Mouse (Mus musculus): ENCODE measurements at regions not wholly inside any gene's neighbourhood (a gene's known extent, or its start where the extent isn't known, plus 50 kb on each side); places are given as distances from the start of the nearest gene placed in this dataset.

GRCm38 (mm10) chr3:115816328-115817160 lies 71.1 kb upstream of the Dph5 start:
- DNase-seq (ENCODE audit: low read depth, low spot score), result no peak

- no peak for DNase-seq (ENCODE audit: low read depth, low spot score)
Measured at GRCm38 (mm10) chr3:115817771-115818170, 69.9 kb upstream of the Dph5 start.

- DNase-seq (ENCODE audit: low read depth, low spot score), result no peak
Measured at GRCm38 (mm10) chr3:115818734-115819133, 68.9 kb upstream of the Dph5 start.

- no peak for DNase-seq (ENCODE audit: low read depth, low spot score)
Measured at GRCm38 (mm10) chr3:115819401-115820138, 68.1 kb upstream of the Dph5 start.

GRCm38 (mm10) chr3:115820139-115820481 lies 67.5 kb upstream of the Dph5 start:
- no peak for DNase-seq (ENCODE audit: low read depth, low spot score)

GRCm38 (mm10) chr3:115821627-115822026 lies 66.0 kb upstream of the Dph5 start:
- no peak for DNase-seq (ENCODE audit: low read depth, low spot score)

- no peak for DNase-seq (ENCODE audit: low read depth, low spot score)
Measured at GRCm38 (mm10) chr3:115822491-115822890, 65.1 kb upstream of the Dph5 start.

GRCm38 (mm10) chr3:115823741-115824140 lies 63.9 kb upstream of the Dph5 start:
- DNase-seq (ENCODE audit: low read depth, low spot score), result no peak

- no peak for DNase-seq (ENCODE audit: low read depth, low spot score)
Measured at GRCm38 (mm10) chr3:115824792-115825191, 62.8 kb upstream of the Dph5 start.

GRCm38 (mm10) chr3:115835381-115835780 lies 52.3 kb upstream of the Dph5 start:
- DNase-seq (ENCODE audit: low read depth, low spot score), result no peak

- DNase-seq (ENCODE audit: low read depth, low spot score), result no peak
Measured at GRCm38 (mm10) chr3:115837617-115838216, 49.9 kb upstream of the Dph5 start.
